Mouse (Mus musculus): ENCODE results near the gene Dnmbp. TPM values are rescaled to one million over a fixed set of nuclear protein-coding genes. Genes with fewer than 3 reads are reported as not detected.

The Dnmbp gene
- total and polyA plus RNA-seq, 3 experiments = 5.4 to 9.4 TPM; not detected in 1

GRCm38 (mm10) chr19:43917763-43918162 is 22.2 kb downstream of the Dnmbp start:
- no peak overlapping the region for H3K27ac ChIP-seq (ENCODE audit: control insufficient read depth, low read depth, low read length)
- H3K36me3 ChIP-seq (ENCODE audit: control insufficient read depth in 1 of 2, insufficient read depth in 2 of 2, low read length in 2 of 2) = no peaks in the 10 kb centered on the region
- no peaks in the 10 kb centered on the region for H3K79me2 ChIP-seq (ENCODE audit: control insufficient read depth, insufficient read depth, low read length, poor library complexity)
- DNase-seq (ENCODE audit: low read depth, low spot score) = no peak
- H3K9me3 ChIP-seq (replicated peaks; ENCODE audit: insufficient read depth, low read length) = no peaks in the 10 kb centered on the region
- no peak overlapping the region for H3K4me3 ChIP-seq (ENCODE audit: control insufficient read depth in 1 of 2, insufficient read depth in 1 of 2, low read depth in 2 of 2, low read length in 2 of 2)
- H3K4me1 ChIP-seq (ENCODE audit: control insufficient read depth in 1 of 2, insufficient read depth in 2 of 2, low read length in 2 of 2) = 0 out of 4 replicates have a peak, but pooled peaks cover 0 to 2% of the 10 kb centered on the region in 2 experiments
- no peaks in the 10 kb centered on the region for H3K27me3 ChIP-seq (ENCODE audit: control insufficient read depth in 1 of 2, insufficient read depth in 2 of 2, low read length in 2 of 2)
- TF ChIP-seq ETS1 (IDR thresholded peaks at IDR 0.05; ENCODE audit: low read depth, low read length) (no peak), CTCF (IDR thresholded peaks at IDR 0.05 in 2 of 3, conservative IDR thresholded peaks at IDR 0.05 in 1 of 3; ENCODE audit: control insufficient read depth in 1 of 3, insufficient read depth in 1 of 3, low read depth in 2 of 3, low read length in 3 of 3, poor library complexity in 1 of 3, severe bottlenecking in 1 of 3) (no peak), ZC3H11A (IDR thresholded peaks at IDR 0.05; ENCODE audit: low read depth, low read length) (no peak), MYC (IDR thresholded peaks at IDR 0.05; ENCODE audit: low read depth, low read length) (no peak), POLR2AphosphoS2 (IDR thresholded peaks at IDR 0.05; ENCODE audit: low read length) (no peak), TAL1 (IDR thresholded peaks at IDR 0.05; ENCODE audit: low read length) (no peak), CHD2 (IDR thresholded peaks at IDR 0.05; ENCODE audit: low read length) (no peak), MYB (IDR thresholded peaks at IDR 0.05; ENCODE audit: low read depth, low read length) (no peak)
- H3K9ac ChIP-seq (ENCODE audit: control insufficient read depth, low read depth, low read length, poor library complexity, severe bottlenecking) = no peak overlapping the region

- Histone ChIP-seq H3K9me3 (replicated peaks; ENCODE audit: insufficient read depth, low read length) (no peaks in the 10 kb centered on the region), H3K36me3 (ENCODE audit: control insufficient read depth in 1 of 2, insufficient read depth in 2 of 2, low read length in 2 of 2) (no peaks in the 10 kb centered on the region), H3K79me2 (ENCODE audit: control insufficient read depth, insufficient read depth, low read length, poor library complexity) (no peaks in the 10 kb centered on the region), H3K9ac (ENCODE audit: control insufficient read depth, low read depth, low read length, poor library complexity, severe bottlenecking) (no peak overlapping the region), H3K27ac (ENCODE audit: control insufficient read depth, low read depth, low read length) (no peak overlapping the region), H3K27me3 (ENCODE audit: control insufficient read depth in 1 of 2, insufficient read depth in 2 of 2, low read length in 2 of 2) (no peaks in the 10 kb centered on the region), H3K4me3 (ENCODE audit: control insufficient read depth in 1 of 2, insufficient read depth in 1 of 2, low read depth in 2 of 2, low read length in 2 of 2) (no peak overlapping the region), H3K4me1 (ENCODE audit: control insufficient read depth in 1 of 2, insufficient read depth in 2 of 2, low read length in 2 of 2) (0 out of 4 replicates have a peak, but pooled peaks cover 0 to 2% of the 10 kb centered on the region in 2 experiments)
- no peak for TF ChIP-seq ELF1 (IDR thresholded peaks at IDR 0.05; ENCODE audit: low read depth, low read length)
- TF ChIP-seq RAD21 (IDR thresholded peaks at IDR 0.05; ENCODE audit: low read depth, low read length) = no peak
- TF ChIP-seq ETS1 (IDR thresholded peaks at IDR 0.05; ENCODE audit: low read depth, low read length) = no peak
- TF ChIP-seq MYC (IDR thresholded peaks at IDR 0.05; ENCODE audit: low read depth, low read length) = no peak
- no peak for TF ChIP-seq POLR2AphosphoS5 (IDR thresholded peaks at IDR 0.05; ENCODE audit: borderline replicate concordance, low read depth, low read length)
- TF ChIP-seq MEF2A (IDR thresholded peaks at IDR 0.05; ENCODE audit: extremely low read depth, insufficient replicate concordance, low read depth, low read length, poor library complexity, severe bottlenecking) = no peak
- TF ChIP-seq UBTF (IDR thresholded peaks at IDR 0.05; ENCODE audit: borderline replicate concordance, insufficient read depth, low read depth, low read length) = no peak
- TF ChIP-seq HCFC1 (IDR thresholded peaks at IDR 0.05; ENCODE audit: low read depth, low read length) = no peak
- no peak for TF ChIP-seq NELFE (IDR thresholded peaks at IDR 0.05; ENCODE audit: low read depth, low read length)
- TF ChIP-seq CHD1 (IDR thresholded peaks at IDR 0.05; ENCODE audit: low read depth, low read length) = no peak
- TF ChIP-seq MYB (IDR thresholded peaks at IDR 0.05; ENCODE audit: low read depth, low read length) = no peak
- TF ChIP-seq JUND (IDR thresholded peaks at IDR 0.05; ENCODE audit: low read depth, low read length) = no peak
- no peak for TF ChIP-seq SMC3 (IDR thresholded peaks at IDR 0.05; ENCODE audit: low read depth, low read length)
- no peak for TF ChIP-seq POLR2A (IDR thresholded peaks at IDR 0.05; ENCODE audit: control insufficient read depth in 1 of 2, insufficient read depth in 1 of 2, low read depth in 1 of 2, low read length in 2 of 2, poor library complexity in 1 of 2)
- TF ChIP-seq MAX (IDR thresholded peaks at IDR 0.05; ENCODE audit: low read length) = no peak
- TF ChIP-seq MAZ (IDR thresholded peaks at IDR 0.05; ENCODE audit: low read depth, low read length) = no peak
- no peak for TF ChIP-seq NRF1 (IDR thresholded peaks at IDR 0.05; ENCODE audit: insufficient read depth, low read depth, low read length, poor library complexity, severe bottlenecking)
- TF ChIP-seq TCF12 (IDR thresholded peaks at IDR 0.05; ENCODE audit: low read depth, low read length) = no peak
- TF ChIP-seq MXI1 (IDR thresholded peaks at IDR 0.05; ENCODE audit: low read depth, low read length) = no peak
- no peak for DNase-seq (ENCODE audit: low read depth, low spot score)
These were observed 22.6 kb downstream of the Dnmbp start for GRCm38 (mm10) chr19:43917406-43917691.

All from MEL (cell line).